Mouse (Mus musculus) adrenal gland, adult 10 weeks (tissue): ENCODE data around the gene Nlrp4c. TPM values are rescaled to one million over a fixed set of nuclear protein-coding genes. Genes with fewer than 3 reads are reported as not detected.

Experiments
- polyA plus RNA-seq: library from polyadenylated mRNA; stranded (reverse); fragments of 350-450 nt; fragmentation: Illumina TruSeq; extraction: RNeasy Lipid Tissue Mini Kit (QIAGEN cat#74804); gene quantifications from one replicate; pipeline ENCODE4 v1.2.3, GENCODE M21; 2014; ENCODE audit warnings: low read depth, low replicate concordance

Nlrp4c gene
- not detected for polyA plus RNA-seq

GRCm38 (mm10) chr7:6044861-6045260 lies at the start of gene Nlrp4c:
Gene Nlrp4c, plus strand, starts transcription at chr7:6045161.

GRCm38 (mm10) chr7:6010910-6011309 lies 34.1 kb upstream of the Nlrp4c start, which contains the start of gene Vmn1r65:
Gene Vmn1r65, minus strand, starts transcription at chr7:6011010.

Other genes starting within 250 kb of the Nlrp4c start
- gene Vmn1r63, start 239.7 kb upstream of the Nlrp4c start, polyA plus RNA-seq = not detected
- gene Vmn1r64, start 160.6 kb upstream of the Nlrp4c start, polyA plus RNA-seq = not detected
- gene Vmn1r65, start 34.2 kb upstream of the Nlrp4c start, polyA plus RNA-seq = not detected
- 5.1 TPM for gene Zfp787, start 110.8 kb downstream of the Nlrp4c start, polyA plus RNA-seq
- 7.1 TPM for gene Zfp444, start 127.1 kb downstream of the Nlrp4c start, polyA plus RNA-seq
- not detected for gene Galp, start 151.9 kb downstream of the Nlrp4c start, polyA plus RNA-seq
- gene Zscan5b, start 177.1 kb downstream of the Nlrp4c start, polyA plus RNA-seq = not detected
- gene Epp13, start 207.5 kb downstream of the Nlrp4c start, polyA plus RNA-seq = not detected
- 23.6 TPM for gene Zfp667, start 241.4 kb downstream of the Nlrp4c start, polyA plus RNA-seq